Mouse (Mus musculus) olfactory bulb, adult 2 months (tissue): ENCODE results near the gene Plcxd3.

ENCODE experiments used
- CTCF ChIP-seq: fragments of 200-500 bp; IDR thresholded peaks from 2 replicates; pipeline ENCODE4 v1.5.1; 2012; ENCODE audit warnings: low read depth, mild to moderate bottlenecking, low read length, moderate library complexity; ENCODE audit not compliant: insufficient read depth
- POLR2A ChIP-seq: fragments of 200-500 bp; IDR thresholded peaks from 2 replicates; pipeline ENCODE4 v1.6.1; 2012; ENCODE audit warnings: mild to moderate bottlenecking, low read depth, low read length, moderate library complexity; ENCODE audit not compliant: insufficient read depth

GRCm38 (mm10) chr15:4498036-4498435 is 122.7 kb downstream of the Plcxd3 start:
- TF ChIP-seq CTCF (no peak), POLR2A (no peak)
